Mouse (Mus musculus) kidney, embryonic 16.5 days (tissue): ENCODE results near the gene Gpr39. TPM values are rescaled to one million over a fixed set of nuclear protein-coding genes. Genes with fewer than 3 reads are reported as not detected.

Experiments used
- ATAC-seq: fragments of 200-750 bp; cut with Nextera tagmentation; 2 replicates; pipeline ENCODE4 v1.8.0; 2017; ENCODE audit warnings: moderate TSS enrichment; ENCODE audit not compliant: low FRiP score, low TSS enrichment
- H3K27ac ChIP-seq: fragments of 300-500 bp; sonication (generic); 2 replicates; pipeline ENCODE4 v1.5.1; 2014; ENCODE audit warnings: low read length
- H3K27me3 ChIP-seq: fragments of 300-500 bp; sonication (generic); 2 replicates; pipeline ENCODE4 v1.6.1; 2014; ENCODE audit warnings: low read length, control low read depth, mixed read lengths; ENCODE audit not compliant: insufficient read depth
- H3K36me3 ChIP-seq: fragments of 300-500 bp; sonication (generic); 2 replicates; pipeline ENCODE4 v1.6.1; 2014; ENCODE audit warnings: low read length, control low read depth, mixed read lengths; ENCODE audit not compliant: insufficient read depth
- H3K4me1 ChIP-seq: fragments of 300-500 bp; sonication (generic); 2 replicates; pipeline ENCODE4 v1.6.1; 2014; ENCODE audit warnings: low read length, control low read depth, mixed read lengths; ENCODE audit not compliant: insufficient read depth
- H3K4me2 ChIP-seq: fragments of 300-500 bp; sonication (generic); replicated peaks from 2 replicates; pipeline ENCODE4 v1.6.1; 2014; ENCODE audit warnings: low read depth, low read length
- H3K4me3 ChIP-seq: fragments of 300-500 bp; sonication (generic); 2 replicates; pipeline ENCODE4 v1.5.1; 2014; ENCODE audit warnings: mild to moderate bottlenecking, low read length
- H3K9ac ChIP-seq: fragments of 300-500 bp; sonication (generic); replicated peaks from 2 replicates; pipeline ENCODE4 v1.6.1; 2014; ENCODE audit warnings: low read length
- H3K9me3 ChIP-seq: fragments of 300-500 bp; sonication (generic); 2 replicates; pipeline ENCODE4 v1.6.1; 2016; ENCODE audit warnings: low read length, control low read depth
- WGBS: fragments of 180-500 bp; shearing (Covaris S2); extraction: QIAGEN DNeasy Blood & Tissue Kit; methylation state at CpG from one replicate; pipeline ENCODE4 v1.1.7; 2014; 5-methylcytosine and 5-hydroxymethylcytosine counted together
- polyA plus RNA-seq: library from polyadenylated mRNA; unstranded; fragments of >200 nt; fragmentation: Nextera tagmentation; extraction: Ambion mirVana; gene quantifications from 2 replicates; pipeline ENCODE4 v1.2.1, GENCODE M21; 2015

The Gpr39 gene
- polyA plus RNA-seq, 1 experiment from 2014 or later: 7.0 TPM

- H3K4me3 ChIP-seq: peak within 1 kb of the TSS; percentile 47
- H3K4me1 ChIP-seq: peaks cover 32% of the 10 kb centered on the region
- peak; percentile 11; the same call in 1 of the 2 replicates for ATAC-seq
- H3K36me3 ChIP-seq: no peaks in the 10 kb centered on the region
- peaks cover 40% of the 10 kb centered on the region for H3K27me3 ChIP-seq
- 5% methylated on average over 30 of the region's 30 CpGs for WGBS
- H3K9ac ChIP-seq: 0 out of 2 replicates have a peak within 1 kb of the TSS, but pooled peaks have one; percentile 28
- H3K9me3 ChIP-seq: no peaks in the 10 kb centered on the region
- no peak within 1 kb of the TSS for H3K27ac ChIP-seq
- H3K4me2 ChIP-seq: peak within 1 kb of the TSS; percentile 93
Observed at GRCm38 (mm10) chr1:125912601-125913600, 236.1 kb downstream of the Gpr39 start, which contains the start of gene Lypd1. Gene Lypd1 (minus strand): TSS chr1:125913101.

DNA sequence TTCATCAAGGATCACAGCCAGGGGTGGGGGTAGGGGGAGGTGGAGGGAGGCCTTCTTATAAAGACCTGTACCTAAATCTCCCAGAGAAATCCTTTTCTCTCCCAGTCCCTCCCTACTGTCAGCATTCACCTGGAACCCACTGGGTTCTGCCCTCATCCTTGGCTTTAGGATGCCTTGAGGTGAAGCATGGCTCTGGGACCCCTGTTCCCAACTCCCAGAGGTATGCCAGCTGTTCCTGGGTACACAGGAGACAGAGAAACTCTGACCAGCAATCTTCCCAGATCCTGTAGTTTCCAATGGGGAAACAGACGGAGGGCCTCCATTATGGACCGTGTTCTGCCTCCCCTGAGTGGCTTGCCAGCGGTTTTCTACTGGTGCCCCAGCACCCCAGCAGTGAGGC lies 243.9 kb downstream of the Gpr39 start:
- Histone ChIP-seq H3K27me3 (peaks cover 3% of the 10 kb centered on the region; the same call in 1 of the 2 replicates), H3K27ac (no peak overlapping the region), H3K9me3 (peaks cover 8% of the 10 kb centered on the region), H3K4me3 (no peak overlapping the region), H3K4me1 (no peaks in the 10 kb centered on the region), H3K4me2 (no peak overlapping the region), H3K9ac (no peak overlapping the region), H3K36me3 (no peaks in the 10 kb centered on the region)
- 88% methylated on average over 3 of the region's 3 CpGs for whole genome bisulfite sequencing
- ATAC-seq: no peak

DNA sequence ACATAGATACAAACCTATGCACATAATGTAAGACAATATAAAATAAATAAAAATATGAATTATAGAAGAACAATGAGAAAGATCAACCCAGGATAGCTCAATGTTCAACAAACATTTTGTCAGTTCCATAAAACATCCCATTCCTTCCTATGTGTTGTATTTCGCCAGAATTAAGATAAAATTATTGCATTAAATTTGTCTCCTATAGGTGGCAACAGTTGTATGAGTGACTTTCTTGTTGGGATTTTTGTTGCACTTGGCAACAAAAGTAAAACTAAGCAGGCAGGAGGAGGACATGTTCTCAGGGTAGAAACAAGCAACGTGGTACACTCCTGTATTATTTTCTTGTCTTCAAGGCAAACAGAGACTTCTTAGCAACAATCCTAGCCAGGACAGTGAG lies 246.3 kb downstream of the Gpr39 start:
- WGBS: 65% methylated on average over 2 of the region's 2 CpGs
- Histone ChIP-seq H3K27me3 (no peaks in the 10 kb centered on the region), H3K9ac (no peak overlapping the region)

More for the DNA sequence above, 246.3 kb downstream of the Gpr39 start:
- H3K27ac ChIP-seq: no peak overlapping the region
- H3K9me3 ChIP-seq: peaks cover 8% of the 10 kb centered on the region
- H3K4me3 ChIP-seq: no peak overlapping the region
- no peaks in the 10 kb centered on the region for H3K36me3 ChIP-seq
- no peak for ATAC-seq
- no peak overlapping the region for H3K4me2 ChIP-seq
- H3K4me1 ChIP-seq: no peaks in the 10 kb centered on the region

Other genes starting within 250 kb of the Gpr39 start
- 272 and 303 TPM in 2 replicates for gene Actr3, start 241.3 kb upstream of the Gpr39 start, polyA plus RNA-seq
- 56.1 and 59.6 TPM in 2 replicates for gene Slc35f5, start 116.4 kb upstream of the Gpr39 start, polyA plus RNA-seq
- gene Lypd1, start 236.1 kb downstream of the Gpr39 start, polyA plus RNA-seq: 1.3 and 2.5 TPM in 2 replicates